Mouse (Mus musculus) ES-E14 (cell line): ENCODE measurements at regions not wholly inside any gene's neighbourhood (a gene's known extent, or its start where the extent isn't known, plus 50 kb on each side); places are given as distances from the start of the nearest gene placed in this dataset.

Experiments
- CHD2 ChIP-seq: IDR thresholded peaks from 2 replicates; pipeline ENCODE4 v1.6.1; 2014; ENCODE audit warnings: mild to moderate bottlenecking, low read depth, low read length, inconsistent platforms
- HCFC1 ChIP-seq: IDR thresholded peaks from 2 replicates; pipeline ENCODE4 v1.6.1; 2012; ENCODE audit warnings: low read length, inconsistent platforms, borderline replicate concordance; ENCODE audit not compliant: insufficient read depth
- ZC3H11A ChIP-seq: IDR thresholded peaks from 2 replicates; pipeline ENCODE4 v1.6.1; 2012; ENCODE audit warnings: low read depth, mild to moderate bottlenecking, inconsistent platforms, low read length, borderline replicate concordance
- ZNF384 ChIP-seq: IDR thresholded peaks from 2 replicates; pipeline ENCODE4 v1.6.1; 2012; ENCODE audit warnings: low read depth, low read length, inconsistent platforms

GRCm38 (mm10) chr2:79086857-79087578 is 168.2 kb upstream of the Itga4 start:
- TF ChIP-seq ZNF384 (no peak), CHD2 (no peak), HCFC1 (no peak), ZC3H11A (no peak)
